Comparison of ENCODE assay signal across 10 mouse cellular contexts in genomic region chr2:147084366-147085071, GRCm38 (mm10). TPM values are rescaled to one million over a fixed set of nuclear protein-coding genes. Genes with fewer than 3 reads are reported as not detected.
DNase-seq lines count a peak whose midpoint lies in the region; ATAC-seq and TF ChIP-seq lines count a peak whose summit lies in the region.
"Had no signal": no experiment of that assay in that cellular context is flagged by ENCODE, and none has a peak within 500 bp of the region (broad histone marks: within the 10 kb centered on the region; RNA-seq: fewer than 3 reads in every experiment).

No protein-coding gene starts in this region.

- peak overlapping the region; percentile 13 for H3K9ac ChIP-seq in embryonic facial prominence, embryonic 11.5 days (replicated peaks; ENCODE audit: low read length)
- H3K9ac ChIP-seq in hindbrain, embryonic 12.5 days: no peak overlapping the region
- H3K9ac ChIP-seq in liver, embryonic 14.5 days (replicated peaks): no peak overlapping the region

- TF ChIP-seq CTCF in liver, embryonic 14.5 days (IDR thresholded peaks at IDR 0.05; ENCODE audit: low read depth): no peak

- 0 out of 2 replicates have a peak, but pooled peaks have one; percentile 45 for ATAC-seq in embryonic facial prominence, embryonic 11.5 days (replicated peaks; ENCODE audit: insufficient number of reproducible peaks, low FRiP score, low TSS enrichment, low read depth)
- ATAC-seq in hindbrain, embryonic 12.5 days (ENCODE audit: low FRiP score): peak; percentile 63
- peak; percentile 26; the same call in 1 of the 2 replicates for ATAC-seq in liver, embryonic 14.5 days (ENCODE audit: insufficient read depth)

- no peaks in the 10 kb centered on the region for H3K9me3 ChIP-seq in embryonic facial prominence, embryonic 11.5 days (replicated peaks; ENCODE audit: control insufficient read depth, low read length)
- H3K9me3 ChIP-seq in hindbrain, embryonic 12.5 days (replicated peaks): no peaks in the 10 kb centered on the region
- H3K9me3 ChIP-seq in liver, embryonic 14.5 days (ENCODE audit: control insufficient read depth, low read length): no peaks in the 10 kb centered on the region

- no peaks in the 10 kb centered on the region for H3K36me3 ChIP-seq in embryonic facial prominence, embryonic 11.5 days (replicated peaks; ENCODE audit: control insufficient read depth, insufficient read depth, low read depth, low read length)
- no peaks in the 10 kb centered on the region for H3K36me3 ChIP-seq in hindbrain, embryonic 12.5 days
- H3K36me3 ChIP-seq in liver, embryonic 14.5 days (replicated peaks; ENCODE audit: control insufficient read depth, insufficient read depth, low read depth): no peaks in the 10 kb centered on the region

- no peak overlapping the region for H3K27ac ChIP-seq in embryonic facial prominence, embryonic 11.5 days (replicated peaks; ENCODE audit: low read depth, low read length)
- no peak overlapping the region for H3K27ac ChIP-seq in hindbrain, embryonic 12.5 days
- no peak overlapping the region for H3K27ac ChIP-seq in liver, embryonic 14.5 days

- H3K4me1 ChIP-seq in embryonic facial prominence, embryonic 11.5 days (ENCODE audit: control insufficient read depth, insufficient read depth, low read length): peaks cover 8% of the 10 kb centered on the region
- H3K4me1 ChIP-seq in hindbrain, embryonic 12.5 days: peaks cover 9% of the 10 kb centered on the region
- no peaks in the 10 kb centered on the region for H3K4me1 ChIP-seq in liver, embryonic 14.5 days (replicated peaks; ENCODE audit: control insufficient read depth in 2 of 2, insufficient read depth in 2 of 2, low read length in 1 of 2)

- under 1% methylated on average over 87 of the region's 106 CpGs for WGBS in embryonic facial prominence, embryonic 11.5 days
- WGBS in hindbrain, embryonic 12.5 days: 2% methylated on average over 73 of the region's 106 CpGs
- WGBS in liver, embryonic 14.5 days (ENCODE audit: insufficient replicate concordance): 3% methylated on average over 100 of the region's 106 CpGs

- TF ChIP-seq EP300 in liver, embryonic 14.5 days (IDR thresholded peaks at IDR 0.05; ENCODE audit: low read depth): no peak

- DNase-seq in gastrocnemius, postnatal 10 days: peak; percentile 21
- no peak for DNase-seq in gastrocnemius, adult 8-10 months (ENCODE audit: low spot score in 2 of 2)
- peak; percentile 15 for DNase-seq in CD4-positive helper T cell, adult 2 months (ENCODE audit: low read depth, low spot score)
- no peak for DNase-seq in embryonic facial prominence, embryonic 11.5 days (ENCODE audit: low spot score)
- DNase-seq in liver, embryonic 14.5 days (ENCODE audit: low read depth in 3 of 3, low spot score in 3 of 3): no peak
- DNase-seq in layer of hippocampus, adult 8-10 months (ENCODE audit: low spot score in 2 of 2): no peak
- DNase-seq in right cerebral cortex, postnatal 10 days (ENCODE audit: low spot score in 2 of 2): no peak

- H3K27me3 ChIP-seq in embryonic facial prominence, embryonic 11.5 days (ENCODE audit: control insufficient read depth, insufficient read depth, low read length): peaks cover 40% of the 10 kb centered on the region
- H3K27me3 ChIP-seq in hindbrain, embryonic 12.5 days: peaks cover 74% of the 10 kb centered on the region
- H3K27me3 ChIP-seq in liver, embryonic 14.5 days (ENCODE audit: control insufficient read depth, insufficient read depth, low read length): peaks cover 60% of the 10 kb centered on the region

- H3K4me3 ChIP-seq in embryonic facial prominence, embryonic 11.5 days (ENCODE audit: low read depth, low read length): peak overlapping the region; percentile 23
- H3K4me3 ChIP-seq in hindbrain, embryonic 12.5 days: peak overlapping the region; percentile 29
- peak overlapping the region in 1 of 2 experiments; percentile 29; a peak in 2 of 4 replicates for H3K4me3 ChIP-seq in liver, embryonic 14.5 days (ENCODE audit: insufficient read depth in 1 of 2, low read depth in 2 of 2, low read length in 2 of 2)

- H3K4me2 ChIP-seq in embryonic facial prominence, embryonic 11.5 days (ENCODE audit: low read depth, low read length): peak overlapping the region; percentile 39; the same call in 1 of the 2 replicates
- H3K4me2 ChIP-seq in hindbrain, embryonic 12.5 days (replicated peaks): peak overlapping the region; percentile 45
- peak overlapping the region; percentile 41 for H3K4me2 ChIP-seq in liver, embryonic 14.5 days (ENCODE audit: low read depth)

RNA-seq across cellular contexts. Expression of gene Nkx2-4, which starts 0.7 kb away (rescaled TPM):
- total RNA-seq in gastrocnemius, postnatal 10 days (2021): not detected
- total RNA-seq in gastrocnemius, adult 8-10 months (2022): not detected
- 0.56 and 1.0 TPM in 2 replicates for polyA plus RNA-seq in embryonic facial prominence, embryonic 11.5 days (2014; fragmentation: Nextera tagmentation; extraction: Ambion mirVana)
- 0.26 TPM in 1 of 2 replicates, not detected in the other for polyA plus RNA-seq in hindbrain, embryonic 12.5 days (2016; fragmentation: Nextera tagmentation; extraction: Ambion mirVana)
- polyA plus RNA-seq in liver, embryonic 14.5 days (2012; rRNA removed): not detected in 2 replicates
- polyA plus RNA-seq in liver, embryonic 14.5 days (2014; fragmentation: Nextera tagmentation; extraction: Ambion mirVana): not detected in 2 replicates
- total RNA-seq in layer of hippocampus, adult 8-10 months (2022): not detected
- polyA plus RNA-seq: G1E; spleen, adult 2 months had no signal

Comparison
In these comparisons a context has a peak if more than half of its experiments do, and no peak if none do; other contexts are left out.
1. DNase-seq: peak in gastrocnemius, postnatal 10 days (single experiment) and CD4-positive helper T cell, adult 2 months (single experiment); none in gastrocnemius, adult 8-10 months (0 of 2), embryonic facial prominence, embryonic 11.5 days (single experiment), liver, embryonic 14.5 days (0 of 3), layer of hippocampus, adult 8-10 months (0 of 2) and right cerebral cortex, postnatal 10 days (0 of 2).
2. Peak in every context shown above with its lines, with median percentiles within 50 percentile points of each other: ATAC-seq and H3K4me2 ChIP-seq.